Mouse (Mus musculus): Measurements from ENCODE around the gene Olfr71. TPM values are rescaled to one million over a fixed set of nuclear protein-coding genes. Genes with fewer than 3 reads are reported as not detected.

Olfr71 gene
- polyA plus RNA-seq, 1 experiment from 2014 or later = not detected

- no peaks in the 10 kb centered on the region for H3K36me3 ChIP-seq
- peak overlapping the region; percentile 56 for H3K27ac ChIP-seq
- H3K4me2 ChIP-seq (replicated peaks) = no peak overlapping the region
- ATAC-seq = no peak
- H3K9me3 ChIP-seq = no peaks in the 10 kb centered on the region
- WGBS = 50% methylated on average over 3 of the region's 3 CpGs
- H3K9ac ChIP-seq = no peak overlapping the region
- H3K27me3 ChIP-seq (replicated peaks) = no peaks in the 10 kb centered on the region
- no peak overlapping the region for H3K4me3 ChIP-seq (replicated peaks)
- peaks cover 36% of the 10 kb centered on the region for H3K4me1 ChIP-seq (replicated peaks)
These were observed 19.1 kb upstream of the Olfr71 start for GRCm38 (mm10) chr4:43729126-43729525.

- ATAC-seq = peak; percentile 63
- Histone ChIP-seq H3K9me3 (no peaks in the 10 kb centered on the region), H3K4me3 (replicated peaks) (no peak overlapping the region), H3K27ac (peak overlapping the region; percentile 56), H3K36me3 (no peaks in the 10 kb centered on the region), H3K9ac (no peak overlapping the region), H3K27me3 (replicated peaks) (no peaks in the 10 kb centered on the region), H3K4me1 (replicated peaks) (peaks cover 36% of the 10 kb centered on the region), H3K4me2 (replicated peaks) (no peak overlapping the region; the same call in 1 of the 2 replicates)
- 9% methylated on average over 5 of the region's 5 CpGs for WGBS
These were observed 18.5 kb upstream of the Olfr71 start for GRCm38 (mm10) chr4:43728576-43728954.

- Histone ChIP-seq H3K9ac (no peak overlapping the region), H3K4me1 (replicated peaks) (peaks cover 36% of the 10 kb centered on the region)
- peak; percentile 34 for ATAC-seq
These were observed 17.9 kb upstream of the Olfr71 start for GRCm38 (mm10) chr4:43727718-43728575.

GRCm38 (mm10) chr4:43726995-43727394 is 16.9 kb upstream of the Olfr71 start, which contains the start of gene Hrct1:
Gene Hrct1 (plus strand): TSS chr4:43727188.
- no peak within 1 kb of the TSS for H3K9ac ChIP-seq
- no peak within 1 kb of the TSS for H3K4me3 ChIP-seq (replicated peaks)
- H3K36me3 ChIP-seq = no peaks in the 10 kb centered on the region
- H3K4me2 ChIP-seq (replicated peaks) = no peak within 1 kb of the TSS
- H3K27me3 ChIP-seq (replicated peaks) = no peaks in the 10 kb centered on the region
- H3K27ac ChIP-seq = peak within 1 kb of the TSS; percentile 56
- 22% methylated on average over 3 of the region's 3 CpGs for WGBS
- H3K4me1 ChIP-seq (replicated peaks) = peaks cover 36% of the 10 kb centered on the region
- no peaks in the 10 kb centered on the region for H3K9me3 ChIP-seq
- peak; percentile 78 for ATAC-seq

More at GRCm38 (mm10) chr4:43727718-43728575, 17.9 kb upstream of the Olfr71 start:
- 74% methylated on average over 7 of the region's 7 CpGs for WGBS
- Histone ChIP-seq H3K27me3 (replicated peaks) (no peaks in the 10 kb centered on the region), H3K4me3 (replicated peaks) (no peak overlapping the region), H3K36me3 (no peaks in the 10 kb centered on the region), H3K9me3 (no peaks in the 10 kb centered on the region), H3K4me2 (replicated peaks) (no peak overlapping the region; the same call in 1 of the 2 replicates), H3K27ac (peak overlapping the region; percentile 56)

GRCm38 (mm10) chr4:43726228-43726993 is 16.4 kb upstream of the Olfr71 start:
- Histone ChIP-seq H3K9me3 (no peaks in the 10 kb centered on the region), H3K27me3 (replicated peaks) (no peaks in the 10 kb centered on the region), H3K36me3 (no peaks in the 10 kb centered on the region), H3K4me3 (replicated peaks) (no peak overlapping the region), H3K4me2 (replicated peaks) (no peak overlapping the region), H3K27ac (peak overlapping the region; percentile 56), H3K9ac (no peak overlapping the region), H3K4me1 (replicated peaks) (peaks cover 36% of the 10 kb centered on the region)
- ATAC-seq = no peak; the same call in 1 of the 2 replicates
- WGBS = 50% methylated on average over 12 of the region's 12 CpGs

GRCm38 (mm10) chr4:43724764-43725163 is 14.7 kb upstream of the Olfr71 start:
- 28% methylated on average over 1 of the region's 1 CpGs for WGBS
- Histone ChIP-seq H3K27ac (no peak overlapping the region), H3K27me3 (replicated peaks) (no peaks in the 10 kb centered on the region), H3K4me1 (replicated peaks) (peaks cover 31% of the 10 kb centered on the region), H3K9me3 (no peaks in the 10 kb centered on the region), H3K9ac (no peak overlapping the region), H3K4me2 (replicated peaks) (no peak overlapping the region), H3K36me3 (no peaks in the 10 kb centered on the region), H3K4me3 (replicated peaks) (no peak overlapping the region)
- no peak for ATAC-seq

- Histone ChIP-seq H3K36me3 (no peaks in the 10 kb centered on the region), H3K9ac (no peak overlapping the region), H3K4me3 (replicated peaks) (no peak overlapping the region), H3K4me2 (replicated peaks) (no peak overlapping the region), H3K9me3 (no peaks in the 10 kb centered on the region), H3K4me1 (replicated peaks) (peaks cover 9% of the 10 kb centered on the region), H3K27ac (no peak overlapping the region), H3K27me3 (replicated peaks) (no peaks in the 10 kb centered on the region)
- WGBS = 87% methylated on average over 4 of the region's 4 CpGs
- no peak for ATAC-seq
These were observed 12.1 kb upstream of the Olfr71 start for GRCm38 (mm10) chr4:43722191-43722590.

GRCm38 (mm10) chr4:43720491-43721228 is 10.6 kb upstream of the Olfr71 start:
- no peaks in the 10 kb centered on the region for H3K4me1 ChIP-seq (replicated peaks)
- no peaks in the 10 kb centered on the region for H3K27me3 ChIP-seq (replicated peaks)
- no peak overlapping the region for H3K27ac ChIP-seq
- no peak; the same call in 1 of the 2 replicates for ATAC-seq
- no peaks in the 10 kb centered on the region for H3K36me3 ChIP-seq
- H3K9me3 ChIP-seq = no peaks in the 10 kb centered on the region
- H3K4me3 ChIP-seq (replicated peaks) = no peak overlapping the region
- 50% methylated on average over 12 of the region's 16 CpGs for WGBS
- no peak overlapping the region for H3K4me2 ChIP-seq (replicated peaks)
- no peak overlapping the region for H3K9ac ChIP-seq

GRCm38 (mm10) chr4:43713652-43714219 is 3.7 kb upstream of the Olfr71 start:
- 33% methylated on average over 7 of the region's 7 CpGs for WGBS
- Histone ChIP-seq H3K4me1 (replicated peaks) (no peaks in the 10 kb centered on the region), H3K27me3 (replicated peaks) (no peaks in the 10 kb centered on the region), H3K4me2 (replicated peaks) (no peak overlapping the region), H3K9ac (no peak overlapping the region), H3K36me3 (no peaks in the 10 kb centered on the region), H3K27ac (no peak overlapping the region), H3K9me3 (no peaks in the 10 kb centered on the region), H3K4me3 (replicated peaks) (no peak overlapping the region)
- no peak for ATAC-seq

- Histone ChIP-seq H3K27me3 (replicated peaks) (no peaks in the 10 kb centered on the region), H3K9me3 (no peaks in the 10 kb centered on the region), H3K36me3 (no peaks in the 10 kb centered on the region), H3K4me1 (replicated peaks) (no peaks in the 10 kb centered on the region), H3K4me3 (replicated peaks) (no peak overlapping the region), H3K27ac (no peak overlapping the region), H3K9ac (no peak overlapping the region), H3K4me2 (replicated peaks) (no peak overlapping the region)
- 2% methylated on average over 2 of the region's 2 CpGs for WGBS
- no peak for ATAC-seq
These were observed 1.8 kb upstream of the Olfr71 start for GRCm38 (mm10) chr4:43711821-43712220.

- no peaks in the 10 kb centered on the region for H3K4me1 ChIP-seq (replicated peaks)
- H3K4me2 ChIP-seq (replicated peaks) = no peak overlapping the region
- no peak overlapping the region for H3K4me3 ChIP-seq (replicated peaks)
- WGBS = 78% methylated on average over 13 of the region's 13 CpGs
- H3K9ac ChIP-seq = no peak overlapping the region
- no peaks in the 10 kb centered on the region for H3K27me3 ChIP-seq (replicated peaks)
- ATAC-seq = no peak
- no peak overlapping the region for H3K27ac ChIP-seq
- no peaks in the 10 kb centered on the region for H3K36me3 ChIP-seq
- no peaks in the 10 kb centered on the region for H3K9me3 ChIP-seq
These were observed 4.1 kb downstream of the Olfr71 start for GRCm38 (mm10) chr4:43705991-43706390.

GRCm38 (mm10) chr4:43703851-43704250 is 6.2 kb downstream of the Olfr71 start:
- H3K4me1 ChIP-seq (replicated peaks) = no peaks in the 10 kb centered on the region
- H3K27me3 ChIP-seq (replicated peaks) = no peaks in the 10 kb centered on the region
- H3K36me3 ChIP-seq = no peaks in the 10 kb centered on the region
- no peaks in the 10 kb centered on the region for H3K9me3 ChIP-seq
- no peak overlapping the region for H3K27ac ChIP-seq
- H3K4me3 ChIP-seq (replicated peaks) = no peak overlapping the region
- H3K4me2 ChIP-seq (replicated peaks) = no peak overlapping the region
- WGBS = 77% methylated on average over 8 of the region's 8 CpGs
- ATAC-seq = no peak
- no peak overlapping the region for H3K9ac ChIP-seq

Data from intestine, embryonic 15.5 days (tissue).